Mouse (Mus musculus) frontal cortex, adult 2 months (tissue): ENCODE data around the gene Tm4sf19. TPM values are rescaled to one million over a fixed set of nuclear protein-coding genes. Genes with fewer than 3 reads are reported as not detected.

Experiments
- DNase-seq, 2 experiments: peaks; one replicate each; pipeline ENCODE4 v3.0.0; 2022; ENCODE audit warnings: low spot score in 1 of 2; ENCODE audit errors: extremely low spot score in 1 of 2
- polyA plus RNA-seq: library from polyadenylated mRNA; depleted of rRNA; stranded (reverse); fragments of >200 nt; gene quantifications from 2 replicates; pipeline ENCODE4 v1.2.3, GENCODE M21; 2012; rRNA removed

The Tm4sf19 gene
- 0.08 TPM in 1 of 2 replicates, not detected in the other for polyA plus RNA-seq

- no peak for DNase-seq
Observed at GRCm38 (mm10) chr16:32400267-32400666, at the start of gene Tm4sf19. Gene Tm4sf19 (plus strand): TSS chr16:32400506.

GRCm38 (mm10) chr16:32350776-32351175, 49.5 kb upstream of the Tm4sf19 start:
- DNase-seq, result no peak

- peak in 1 of 2 experiments; percentile 11 for DNase-seq
Observed at GRCm38 (mm10) chr16:32363530-32363929, 36.8 kb upstream of the Tm4sf19 start.

GRCm38 (mm10) chr16:32371351-32371750, 29.0 kb upstream of the Tm4sf19 start:
- DNase-seq, result peak in 1 of 2 experiments; percentile 43

- no peak for DNase-seq
Observed at GRCm38 (mm10) chr16:32379575-32379974, 20.7 kb upstream of the Tm4sf19 start.

- DNase-seq, result no peak
Observed at GRCm38 (mm10) chr16:32382901-32383300, 17.4 kb upstream of the Tm4sf19 start.

- DNase-seq, result no peak
Observed at GRCm38 (mm10) chr16:32384885-32385284, 15.4 kb upstream of the Tm4sf19 start.

GRCm38 (mm10) chr16:32386826-32387225, 13.5 kb upstream of the Tm4sf19 start:
- DNase-seq, result no peak

- no peak for DNase-seq
Observed at GRCm38 (mm10) chr16:32389049-32389448, 11.3 kb upstream of the Tm4sf19 start.

GRCm38 (mm10) chr16:32389841-32390240, 10.5 kb upstream of the Tm4sf19 start:
- no peak for DNase-seq

GRCm38 (mm10) chr16:32390882-32391281, 9.4 kb upstream of the Tm4sf19 start:
- DNase-seq, result no peak

- DNase-seq, result no peak
Observed at GRCm38 (mm10) chr16:32395679-32396540, 4.4 kb upstream of the Tm4sf19 start.

- no peak for DNase-seq
Observed at GRCm38 (mm10) chr16:32396541-32396835, 3.8 kb upstream of the Tm4sf19 start.

- DNase-seq, result no peak
Observed at GRCm38 (mm10) chr16:32398206-32398605, 2.1 kb upstream of the Tm4sf19 start.

GRCm38 (mm10) chr16:32401335-32401965, 1.1 kb downstream of the Tm4sf19 start:
- DNase-seq, result no peak

GRCm38 (mm10) chr16:32402818-32403217, 2.5 kb downstream of the Tm4sf19 start:
- no peak for DNase-seq

- no peak for DNase-seq
Observed at GRCm38 (mm10) chr16:32405716-32406115, 5.4 kb downstream of the Tm4sf19 start.

GRCm38 (mm10) chr16:32406671-32407070, 6.4 kb downstream of the Tm4sf19 start:
- DNase-seq, result no peak

GRCm38 (mm10) chr16:32407730-32408129, 7.4 kb downstream of the Tm4sf19 start:
- no peak for DNase-seq

GRCm38 (mm10) chr16:32417457-32417856, 17.2 kb downstream of the Tm4sf19 start:
- no peak for DNase-seq

- peak; percentile 90 to 94 for DNase-seq
Observed at GRCm38 (mm10) chr16:32419517-32420483, 19.5 kb downstream of the Tm4sf19 start, which contains the start of gene Tctex1d2. Gene Tctex1d2 (plus strand): TSS chr16:32419702.
